Mouse (Mus musculus) heart, postnatal 0 days (tissue): Measurements from ENCODE around the gene Slc6a12. TPM values are rescaled to one million over a fixed set of nuclear protein-coding genes. Genes with fewer than 3 reads are reported as not detected.
A peak's percentile ranks its signal among the peaks of the same experiment; 100 is the strongest.

ENCODE experiments used
- ATAC-seq: fragments of 200-750 bp; cut with Nextera tagmentation; 2 replicates; pipeline ENCODE4 v1.8.0; 2017; ENCODE audit warnings: low read depth, moderate number of reproducible peaks, moderate library complexity; ENCODE audit not compliant: insufficient read depth
- DNase-seq: peaks from one replicate; pipeline ENCODE4 v3.0.0-alpha.2; 2016; ENCODE audit warnings: low spot score
- H3K27ac ChIP-seq: fragments of 300-500 bp; sonication (generic); 2 replicates; pipeline ENCODE4 v1.5.1; 2014; ENCODE audit warnings: low read depth, mild to moderate bottlenecking
- H3K27me3 ChIP-seq: fragments of 300-500 bp; sonication (generic); 2 replicates; pipeline ENCODE4 v1.6.1; 2014; ENCODE audit warnings: low read length, mixed read lengths; ENCODE audit not compliant: control insufficient read depth, insufficient read depth
- H3K36me3 ChIP-seq: fragments of 300-500 bp; sonication (generic); replicated peaks from 2 replicates; pipeline ENCODE4 v1.6.1; 2014; ENCODE audit warnings: low read length, mixed read lengths; ENCODE audit not compliant: control insufficient read depth, insufficient read depth
- H3K4me1 ChIP-seq: fragments of 300-500 bp; sonication (generic); 2 replicates; pipeline ENCODE4 v1.6.1; 2014; ENCODE audit warnings: antibody characterized with exemption; ENCODE audit not compliant: control insufficient read depth, insufficient read depth
- H3K4me2 ChIP-seq: fragments of 300-500 bp; sonication (generic); 2 replicates; pipeline ENCODE4 v1.6.1; 2014; ENCODE audit warnings: low read depth, mild to moderate bottlenecking, low read length, moderate library complexity
- H3K4me3 ChIP-seq: fragments of 300-500 bp; sonication (generic); 2 replicates; pipeline ENCODE4 v1.5.1; 2014; ENCODE audit warnings: low read depth, low read length
- H3K9ac ChIP-seq: fragments of 300-500 bp; sonication (generic); replicated peaks from 2 replicates; pipeline ENCODE4 v1.6.1; 2014; ENCODE audit warnings: low read depth, low read length, mixed read lengths
- H3K9me3 ChIP-seq: fragments of 300-500 bp; sonication (generic); replicated peaks from 2 replicates; pipeline ENCODE4 v1.6.1; 2016; ENCODE audit warnings: low read length; ENCODE audit not compliant: control insufficient read depth
- CTCF ChIP-seq: IDR thresholded peaks from 2 replicates; pipeline ENCODE4 v1.5.1; 2016; ENCODE audit warnings: antibody characterized with exemption, control low read depth, low read depth
- EP300 ChIP-seq: IDR thresholded peaks from 2 replicates; pipeline ENCODE4 v1.6.1; 2016; ENCODE audit warnings: antibody characterized with exemption, low read depth
- WGBS: fragments of 180-500 bp; shearing (Covaris S2); extraction: QIAGEN DNeasy Blood & Tissue Kit; methylation state at CpG from one replicate; pipeline ENCODE4 v1.1.7; 2014; 5-methylcytosine and 5-hydroxymethylcytosine counted together
- polyA plus RNA-seq: library from polyadenylated mRNA; unstranded; fragments of >200 nt; fragmentation: Nextera tagmentation; extraction: Ambion mirVana; gene quantifications from 2 replicates; pipeline ENCODE4 v1.2.1, GENCODE M21; 2015
- total RNA-seq: library from RNA; depleted of rRNA; stranded (reverse); fragments of >200 nt; gene quantifications from 2 replicates; pipeline ENCODE4 v1.2.3, GENCODE M21; 2014; ENCODE audit warnings: low replicate concordance

Gene Slc6a12
- total and polyA plus RNA-seq, 2 experiments from 2014 or later: not detected

- TF ChIP-seq EP300 (no peak), CTCF (no peak)
Measured at GRCm38 (mm10) chr6:121304630-121305029, 38.2 kb upstream of the Slc6a12 start.

GRCm38 (mm10) chr6:121305571-121305970 is 37.3 kb upstream of the Slc6a12 start:
- H3K36me3 ChIP-seq: no peaks in the 10 kb centered on the region
- 0 out of 2 replicates have a peak, but pooled peaks cover under 1% of the 10 kb centered on the region for H3K4me1 ChIP-seq
- WGBS: 88% methylated on average over 3 of the region's 3 CpGs
- H3K27me3 ChIP-seq: no peaks in the 10 kb centered on the region
- no peak overlapping the region for H3K9ac ChIP-seq
- TF ChIP-seq CTCF (no peak), EP300 (no peak)
- DNase-seq (no peak), ATAC-seq (no peak)
- no peak overlapping the region for H3K27ac ChIP-seq
- H3K4me3 ChIP-seq: no peak overlapping the region
- no peak overlapping the region for H3K4me2 ChIP-seq
- H3K9me3 ChIP-seq: no peaks in the 10 kb centered on the region

More at GRCm38 (mm10) chr6:121304630-121305029, 38.2 kb upstream of the Slc6a12 start:
- 78% methylated on average over 9 of the region's 9 CpGs for WGBS
- DNase-seq (no peak), ATAC-seq (no peak)
- H3K27me3 ChIP-seq: no peaks in the 10 kb centered on the region
- H3K27ac ChIP-seq: no peak overlapping the region
- H3K4me1 ChIP-seq: 0 out of 2 replicates have a peak, but pooled peaks cover 7% of the 10 kb centered on the region
- H3K9me3 ChIP-seq: no peaks in the 10 kb centered on the region
- no peak overlapping the region for H3K4me2 ChIP-seq
- no peaks in the 10 kb centered on the region for H3K36me3 ChIP-seq
- no peak overlapping the region for H3K4me3 ChIP-seq
- no peak overlapping the region for H3K9ac ChIP-seq

DNA sequence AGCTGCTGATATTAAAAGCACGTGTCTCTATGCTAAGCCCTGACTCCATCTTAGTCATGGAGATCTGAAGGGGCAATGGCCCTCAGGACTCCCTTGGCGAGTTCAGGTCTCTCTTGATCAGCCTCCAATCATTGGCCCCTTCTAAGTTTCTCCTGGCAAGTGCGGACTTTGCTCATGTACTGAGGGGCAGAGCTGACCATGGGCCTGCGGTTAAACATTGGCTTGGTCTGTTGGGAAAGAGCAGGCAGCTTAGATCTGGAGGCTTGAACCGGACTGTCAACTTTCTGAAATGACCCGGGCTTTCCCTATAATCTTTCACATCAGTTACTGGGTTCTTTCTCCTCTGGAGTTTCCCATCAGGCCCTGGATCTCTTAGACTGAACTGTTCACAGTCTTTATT is 31.9 kb upstream of the Slc6a12 start:
- no peak overlapping the region for H3K9ac ChIP-seq
- no peak for TF ChIP-seq EP300
- 87% methylated on average over 6 of the region's 6 CpGs for WGBS
- H3K9me3 ChIP-seq: no peaks in the 10 kb centered on the region
- H3K4me1 ChIP-seq: no peaks in the 10 kb centered on the region
- H3K4me3 ChIP-seq: no peak overlapping the region
- ATAC-seq: no peak
- no peak overlapping the region for H3K27ac ChIP-seq
- H3K4me2 ChIP-seq: no peak overlapping the region
- no peaks in the 10 kb centered on the region for H3K27me3 ChIP-seq
- H3K36me3 ChIP-seq: no peaks in the 10 kb centered on the region
- DNase-seq: no peak

GRCm38 (mm10) chr6:121319099-121319498 is 23.8 kb upstream of the Slc6a12 start:
- Histone ChIP-seq H3K27me3 (no peaks in the 10 kb centered on the region), H3K4me2 (no peak overlapping the region), H3K9ac (no peak overlapping the region), H3K4me1 (no peaks in the 10 kb centered on the region), H3K4me3 (no peak overlapping the region), H3K27ac (no peak overlapping the region), H3K9me3 (no peaks in the 10 kb centered on the region), H3K36me3 (no peaks in the 10 kb centered on the region)
- 55% methylated on average over 6 of the region's 6 CpGs for WGBS
- ATAC-seq: no peak
- DNase-seq: no peak
- TF ChIP-seq CTCF: peak; percentile 20; the same call in 1 of the 2 replicates
- no peak for TF ChIP-seq EP300

DNA sequence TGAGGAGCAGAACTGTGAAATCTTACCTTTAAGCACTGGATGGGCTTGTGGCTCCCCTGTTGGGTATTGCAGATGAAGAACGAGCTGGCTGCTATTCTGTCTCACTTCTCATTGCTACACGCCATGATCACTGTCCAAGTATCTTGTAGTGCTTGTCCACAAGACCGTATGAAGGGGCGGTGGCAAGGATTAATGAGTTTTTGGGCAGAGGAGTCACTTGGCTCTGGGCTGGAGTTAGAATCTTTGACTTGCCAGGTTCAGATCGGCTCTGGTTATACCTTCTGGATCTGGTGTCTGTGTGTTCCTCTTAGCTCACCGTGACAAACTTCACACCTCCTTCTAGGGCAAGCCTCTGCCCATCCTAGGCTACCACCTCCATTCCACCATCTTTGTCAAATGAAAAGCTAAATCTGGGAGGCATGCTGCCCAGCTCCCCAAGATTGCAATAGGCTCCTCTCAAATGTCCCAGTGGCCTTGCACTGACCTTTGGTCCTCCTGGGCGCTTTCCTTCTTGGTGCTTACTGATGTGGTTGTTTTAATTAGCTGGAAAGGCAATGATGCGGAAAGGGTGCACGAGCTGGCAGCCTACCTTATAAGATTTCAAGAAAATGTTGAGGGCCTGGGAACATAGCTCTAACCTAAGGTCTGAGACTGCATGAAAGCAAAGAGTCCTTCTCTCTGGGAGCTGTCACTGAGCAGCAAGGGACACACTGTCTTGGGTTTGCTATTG is 20.3 kb upstream of the Slc6a12 start:
- no peak overlapping the region for H3K9ac ChIP-seq
- H3K27me3 ChIP-seq: no peaks in the 10 kb centered on the region
- TF ChIP-seq CTCF: no peak
- no peak for TF ChIP-seq EP300
- no peaks in the 10 kb centered on the region for H3K9me3 ChIP-seq
- H3K27ac ChIP-seq: no peak overlapping the region
- ATAC-seq (no peak), DNase-seq (no peak)
- H3K4me3 ChIP-seq: no peak overlapping the region
- peaks cover 12% of the 10 kb centered on the region for H3K4me1 ChIP-seq
- WGBS: 86% methylated on average over 9 of the region's 9 CpGs
- no peak overlapping the region for H3K4me2 ChIP-seq
- H3K36me3 ChIP-seq: no peaks in the 10 kb centered on the region

DNA sequence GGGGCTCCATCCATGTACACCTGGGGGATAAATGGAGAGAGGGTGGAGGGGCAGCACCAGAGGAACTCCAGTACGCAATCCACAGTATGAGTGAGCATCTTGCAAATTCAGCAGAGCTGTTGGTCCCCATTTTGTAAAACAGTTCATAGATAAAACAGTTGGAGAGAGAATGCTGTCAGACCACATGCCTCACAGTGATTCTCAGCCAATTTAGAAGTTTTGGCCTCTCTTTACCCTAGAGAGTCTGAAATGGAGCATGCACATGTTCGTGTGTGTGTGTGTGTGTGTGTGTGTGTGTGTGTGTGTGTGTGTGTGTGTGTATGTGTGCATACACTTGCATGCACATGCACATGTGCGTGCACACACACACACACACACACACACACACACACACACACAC is 17.6 kb upstream of the Slc6a12 start:
- Histone ChIP-seq H3K27me3 (no peaks in the 10 kb centered on the region), H3K36me3 (no peaks in the 10 kb centered on the region), H3K4me2 (no peak overlapping the region), H3K27ac (no peak overlapping the region), H3K9me3 (no peaks in the 10 kb centered on the region), H3K4me3 (no peak overlapping the region), H3K4me1 (peaks cover 12% of the 10 kb centered on the region), H3K9ac (no peak overlapping the region)
- WGBS: 87% methylated on average over 3 of the region's 3 CpGs
- TF ChIP-seq CTCF (no peak), EP300 (no peak)
- ATAC-seq (no peak), DNase-seq (no peak)
